Mouse (Mus musculus): ENCODE measurements around the gene Ubn1.

DNA sequence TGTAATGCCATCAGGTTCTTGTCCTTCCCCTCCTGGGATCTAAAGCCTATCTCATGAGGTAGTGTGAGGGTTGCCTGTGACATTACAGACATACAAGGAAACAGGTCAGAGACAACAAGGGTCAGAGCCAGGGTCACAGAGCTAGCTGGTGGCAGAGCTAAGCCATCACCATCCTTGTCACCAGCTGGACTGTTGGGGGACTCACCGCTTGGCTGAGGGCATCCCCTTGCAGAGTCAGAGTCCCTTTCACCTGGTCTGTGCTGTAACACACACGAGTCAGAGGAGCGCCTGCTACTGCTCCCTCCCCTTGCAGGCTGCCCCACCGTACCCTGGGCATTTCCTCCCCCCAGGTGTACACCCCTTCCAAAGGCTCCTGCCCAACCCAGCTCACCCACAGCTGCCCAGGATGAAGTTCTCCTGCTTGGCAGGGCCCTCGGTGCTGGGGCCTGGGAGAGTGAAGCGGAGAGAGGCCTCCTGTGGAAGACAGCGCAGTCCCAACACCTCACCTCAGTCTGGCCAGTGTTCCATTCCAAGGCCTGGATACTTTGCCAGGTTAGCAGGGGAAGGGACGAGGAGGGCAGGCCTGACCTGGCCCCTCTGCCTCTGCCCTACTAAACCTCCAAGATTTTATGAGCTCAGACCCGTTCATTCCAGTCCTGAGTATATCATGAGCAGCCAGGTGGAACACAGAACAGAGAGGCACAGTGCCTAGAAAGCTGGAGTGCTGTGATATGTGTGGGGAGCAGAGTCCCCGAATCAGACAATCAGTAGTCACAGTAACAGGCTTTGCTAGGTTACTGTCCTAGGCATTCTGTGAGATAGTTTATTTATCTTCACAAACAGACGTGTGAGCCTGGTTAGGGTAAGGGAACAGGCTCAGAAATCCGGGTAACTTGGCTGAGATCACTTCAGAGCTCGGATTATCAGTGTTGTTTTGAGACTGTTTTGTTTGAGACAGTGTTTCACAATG is 37.5 kb upstream of the Ubn1 start:
- no peak for TF ChIP-seq POLR2A (IDR thresholded peaks at IDR 0.05; ENCODE audit: borderline replicate concordance, insufficient read depth, low read length)
- TF ChIP-seq CTCF (IDR thresholded peaks at IDR 0.05; ENCODE audit: borderline replicate concordance, insufficient read depth, low read depth, low read length) = no peak

Measured in cerebellum, adult 2 months (tissue).